Mouse (Mus musculus): ENCODE measurements at regions not wholly inside any gene's neighbourhood (a gene's known extent, or its start where the extent isn't known, plus 50 kb on each side); places are given as distances from the start of the nearest gene placed in this dataset.

DNA sequence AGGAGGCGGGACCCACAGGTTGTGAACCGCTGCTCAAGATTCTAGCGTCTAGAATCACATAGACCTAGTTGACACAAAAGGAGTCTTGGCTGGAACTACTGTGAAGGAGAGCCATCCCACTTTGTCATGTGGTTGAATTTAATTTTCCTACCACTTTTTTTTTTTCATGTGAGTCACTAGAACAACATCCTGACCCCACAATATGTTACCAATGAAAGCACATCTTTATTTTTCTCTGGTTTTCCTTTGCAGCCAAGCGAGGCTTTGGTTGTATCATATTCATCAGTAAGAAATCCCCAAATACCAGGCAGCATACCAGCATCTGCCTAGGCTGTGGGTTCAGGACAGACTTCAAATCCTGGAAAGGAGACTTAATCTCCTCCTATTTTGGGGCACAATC is 356.0 kb downstream of the Bckdhb start:
- Histone ChIP-seq H3K36me3 (ENCODE audit: control insufficient read depth, insufficient read depth) (no peaks in the 10 kb centered on the region), H3K27ac (ENCODE audit: low read depth, low read length) (no peak overlapping the region), H3K4me3 (ENCODE audit: low read depth, low read length) (no peak overlapping the region), H3K4me1 (replicated peaks; ENCODE audit: control insufficient read depth, insufficient read depth, low read length) (no peaks in the 10 kb centered on the region), H3K27me3 (replicated peaks; ENCODE audit: control insufficient read depth, insufficient read depth, low read length) (no peaks in the 10 kb centered on the region), H3K4me2 (replicated peaks; ENCODE audit: low read depth) (no peak overlapping the region), H3K9ac (ENCODE audit: low read depth, low read length) (no peak overlapping the region), H3K9me3 (ENCODE audit: control insufficient read depth) (no peaks in the 10 kb centered on the region)
- ATAC-seq: no peak
- TF ChIP-seq CTCF (IDR thresholded peaks at IDR 0.05; ENCODE audit: low read depth): no peak
- 91% methylated on average over 4 of the region's 4 CpGs for WGBS

DNA sequence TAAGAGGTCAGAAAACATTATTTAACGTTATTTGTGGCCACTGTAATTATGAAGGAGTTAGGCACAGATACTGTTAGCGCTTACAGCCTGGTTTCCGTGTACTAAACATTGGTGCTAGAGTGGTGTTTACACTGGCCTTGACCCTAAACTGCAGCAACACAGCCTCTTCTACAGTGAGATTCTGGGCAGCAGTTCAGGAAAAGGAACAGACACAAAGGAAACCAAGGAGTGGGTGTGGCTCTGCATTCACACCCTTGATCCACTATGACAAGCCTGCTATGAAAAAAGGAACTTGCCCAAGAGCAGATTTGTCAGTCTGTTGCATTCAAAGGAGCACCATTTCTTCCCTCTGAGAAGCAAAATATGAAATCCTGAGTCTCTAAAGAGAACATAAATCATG is 356.7 kb downstream of the Bckdhb start:
- WGBS: 53% methylated on average over 3 of the region's 3 CpGs
- no peak overlapping the region for H3K9ac ChIP-seq (ENCODE audit: low read depth, low read length)
- no peak overlapping the region for H3K4me2 ChIP-seq (replicated peaks; ENCODE audit: low read depth)
- H3K36me3 ChIP-seq (ENCODE audit: control insufficient read depth, insufficient read depth): no peaks in the 10 kb centered on the region
- no peaks in the 10 kb centered on the region for H3K4me1 ChIP-seq (replicated peaks; ENCODE audit: control insufficient read depth, insufficient read depth, low read length)
- ATAC-seq: no peak
- no peak overlapping the region for H3K27ac ChIP-seq (ENCODE audit: low read depth, low read length)
- H3K27me3 ChIP-seq (replicated peaks; ENCODE audit: control insufficient read depth, insufficient read depth, low read length): no peaks in the 10 kb centered on the region
- H3K4me3 ChIP-seq (ENCODE audit: low read depth, low read length): no peak overlapping the region
- H3K9me3 ChIP-seq (ENCODE audit: control insufficient read depth): no peaks in the 10 kb centered on the region
- no peak for TF ChIP-seq CTCF (IDR thresholded peaks at IDR 0.05; ENCODE audit: low read depth)

DNA sequence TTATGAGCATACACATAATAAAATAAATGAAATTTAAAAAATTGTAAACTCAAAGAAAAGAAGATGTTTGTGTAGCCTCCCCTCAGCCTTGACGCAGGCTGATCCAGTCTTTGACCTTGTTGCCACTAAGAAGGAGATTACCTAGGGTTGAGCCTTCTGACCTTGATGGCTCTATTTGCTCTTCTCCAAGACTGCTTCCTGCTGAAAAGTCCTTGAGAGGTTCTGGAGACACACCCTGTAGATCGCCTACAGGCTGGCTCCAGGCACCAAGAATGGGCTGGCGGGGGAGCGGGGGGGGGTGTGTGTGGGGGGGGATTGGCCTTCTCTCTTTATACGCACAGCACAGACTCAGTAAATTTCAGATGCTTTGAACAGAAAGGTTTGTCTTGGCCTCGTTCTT is 358.4 kb downstream of the Bckdhb start:
- no peak for ATAC-seq
- Histone ChIP-seq H3K4me3 (ENCODE audit: low read depth, low read length) (no peak overlapping the region), H3K4me1 (replicated peaks; ENCODE audit: control insufficient read depth, insufficient read depth, low read length) (no peaks in the 10 kb centered on the region), H3K9ac (ENCODE audit: low read depth, low read length) (no peak overlapping the region), H3K27ac (ENCODE audit: low read depth, low read length) (no peak overlapping the region), H3K27me3 (replicated peaks; ENCODE audit: control insufficient read depth, insufficient read depth, low read length) (no peaks in the 10 kb centered on the region), H3K36me3 (ENCODE audit: control insufficient read depth, insufficient read depth) (no peaks in the 10 kb centered on the region), H3K4me2 (replicated peaks; ENCODE audit: low read depth) (no peak overlapping the region), H3K9me3 (ENCODE audit: control insufficient read depth) (no peaks in the 10 kb centered on the region)
- TF ChIP-seq CTCF (IDR thresholded peaks at IDR 0.05; ENCODE audit: low read depth): no peak
- 80% methylated on average over 4 of the region's 6 CpGs for WGBS

DNA sequence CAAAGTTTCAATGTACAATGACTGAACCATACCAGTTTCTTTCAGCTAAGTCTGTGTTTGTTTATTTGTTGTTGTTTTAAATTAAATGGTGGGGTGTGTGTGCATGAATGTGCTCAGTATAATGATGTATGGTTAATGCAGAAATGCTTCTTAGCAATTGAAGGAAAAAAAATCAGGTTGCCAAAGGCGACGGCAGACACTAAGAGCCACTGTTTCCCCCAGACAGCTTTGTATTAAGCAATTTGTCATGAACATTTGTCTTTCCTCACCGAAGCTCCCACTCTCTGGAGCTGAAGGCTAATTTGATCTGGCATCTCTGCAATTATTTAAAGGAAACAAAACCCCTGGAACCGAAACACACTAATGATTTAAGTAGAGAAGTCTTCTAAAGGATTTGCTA is 360.7 kb downstream of the Bckdhb start:
- H3K4me1 ChIP-seq (replicated peaks; ENCODE audit: control insufficient read depth, insufficient read depth, low read length): no peaks in the 10 kb centered on the region
- H3K27me3 ChIP-seq (replicated peaks; ENCODE audit: control insufficient read depth, insufficient read depth, low read length): no peaks in the 10 kb centered on the region
- no peak overlapping the region for H3K4me3 ChIP-seq (ENCODE audit: low read depth, low read length)
- no peak for ATAC-seq
- WGBS: 53% methylated on average over 4 of the region's 4 CpGs
- TF ChIP-seq CTCF (IDR thresholded peaks at IDR 0.05; ENCODE audit: low read depth): no peak
- H3K9me3 ChIP-seq (ENCODE audit: control insufficient read depth): no peaks in the 10 kb centered on the region
- no peak overlapping the region for H3K9ac ChIP-seq (ENCODE audit: low read depth, low read length)
- no peak overlapping the region for H3K27ac ChIP-seq (ENCODE audit: low read depth, low read length)
- H3K4me2 ChIP-seq (replicated peaks; ENCODE audit: low read depth): no peak overlapping the region
- no peaks in the 10 kb centered on the region for H3K36me3 ChIP-seq (ENCODE audit: control insufficient read depth, insufficient read depth)

DNA sequence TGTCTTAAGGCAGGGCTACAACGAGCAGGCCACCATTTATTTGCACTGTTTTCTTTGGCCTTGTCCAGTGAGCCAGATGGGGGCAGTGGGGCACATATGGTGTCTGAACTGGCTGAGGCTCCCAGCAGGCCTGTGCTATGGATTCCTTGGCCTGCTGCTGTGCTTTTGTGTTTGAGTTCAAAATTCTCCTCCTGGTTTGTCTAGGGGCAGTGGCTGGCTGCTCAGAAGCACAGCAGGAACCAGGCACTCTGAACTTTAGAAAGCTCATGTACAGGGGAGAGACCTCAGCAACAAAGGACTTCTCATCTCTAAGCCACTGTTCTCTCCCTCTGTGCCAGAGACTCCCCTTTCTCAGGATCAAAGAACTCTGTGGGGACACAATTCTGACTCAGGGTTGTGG is 370.9 kb downstream of the Bckdhb start:
- H3K4me1 ChIP-seq (replicated peaks; ENCODE audit: control insufficient read depth, insufficient read depth, low read length): no peaks in the 10 kb centered on the region
- 44% methylated on average over 1 of the region's 1 CpGs for WGBS
- H3K9me3 ChIP-seq (ENCODE audit: control insufficient read depth): no peaks in the 10 kb centered on the region
- no peak overlapping the region for H3K9ac ChIP-seq (ENCODE audit: low read depth, low read length)
- ATAC-seq: no peak
- H3K36me3 ChIP-seq (ENCODE audit: control insufficient read depth, insufficient read depth): no peaks in the 10 kb centered on the region
- no peaks in the 10 kb centered on the region for H3K27me3 ChIP-seq (replicated peaks; ENCODE audit: control insufficient read depth, insufficient read depth, low read length)
- TF ChIP-seq CTCF (IDR thresholded peaks at IDR 0.05; ENCODE audit: low read depth): no peak
- H3K4me2 ChIP-seq (replicated peaks; ENCODE audit: low read depth): no peak overlapping the region
- no peak overlapping the region for H3K27ac ChIP-seq (ENCODE audit: low read depth, low read length)
- H3K4me3 ChIP-seq (ENCODE audit: low read depth, low read length): no peak overlapping the region

DNA sequence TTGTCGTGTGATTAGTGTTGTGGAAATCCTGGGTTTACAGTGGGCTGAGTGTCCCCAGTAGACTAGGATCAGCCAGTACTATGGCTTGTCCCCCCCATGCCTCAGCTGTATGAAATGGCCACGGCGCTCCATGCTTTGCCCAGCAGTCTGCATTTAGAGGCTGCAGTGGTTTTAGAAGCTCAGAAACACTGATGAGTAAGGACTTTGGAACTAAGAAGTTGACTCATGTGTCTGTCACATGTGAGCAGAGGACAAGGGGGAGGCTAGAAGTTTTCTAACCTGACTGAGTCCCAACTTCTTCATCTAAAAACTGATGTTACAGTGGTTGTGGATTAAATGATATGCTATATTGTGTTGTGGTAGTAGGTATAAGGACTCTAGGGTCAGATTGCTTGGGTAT is 371.5 kb downstream of the Bckdhb start:
- 90% methylated on average over 3 of the region's 3 CpGs for WGBS
- no peak for ATAC-seq
- H3K27me3 ChIP-seq (replicated peaks; ENCODE audit: control insufficient read depth, insufficient read depth, low read length): no peaks in the 10 kb centered on the region

DNA sequence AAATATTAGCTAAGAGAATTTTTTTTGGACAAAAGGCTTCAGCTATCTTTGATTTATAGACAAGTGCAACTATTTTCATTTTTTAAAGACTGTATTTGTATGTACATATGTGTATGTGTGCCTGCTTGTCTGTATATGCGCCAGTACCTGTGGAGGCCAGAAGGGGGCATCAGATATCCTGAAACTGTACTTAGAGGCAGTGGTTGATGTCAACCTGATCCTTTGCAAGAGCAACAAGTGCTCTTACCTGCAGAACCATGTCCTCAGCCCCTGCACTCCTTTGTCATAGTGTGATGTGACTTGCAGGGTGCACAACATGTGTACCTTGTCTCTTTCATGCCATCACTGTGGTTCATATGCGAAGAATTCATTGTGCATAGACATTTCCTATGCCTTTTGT is 379.5 kb downstream of the Bckdhb start:
- Histone ChIP-seq H3K4me1 (replicated peaks; ENCODE audit: control insufficient read depth, insufficient read depth, low read length) (no peaks in the 10 kb centered on the region), H3K4me2 (replicated peaks; ENCODE audit: low read depth) (no peak overlapping the region), H3K9ac (ENCODE audit: low read depth, low read length) (no peak overlapping the region), H3K9me3 (ENCODE audit: control insufficient read depth) (no peaks in the 10 kb centered on the region), H3K27ac (ENCODE audit: low read depth, low read length) (no peak overlapping the region), H3K36me3 (ENCODE audit: control insufficient read depth, insufficient read depth) (no peaks in the 10 kb centered on the region), H3K4me3 (ENCODE audit: low read depth, low read length) (no peak overlapping the region), H3K27me3 (replicated peaks; ENCODE audit: control insufficient read depth, insufficient read depth, low read length) (no peaks in the 10 kb centered on the region)
- peak; percentile 39 for TF ChIP-seq CTCF (IDR thresholded peaks at IDR 0.05; ENCODE audit: low read depth)
- no peak for ATAC-seq
- 100% methylated on average over 2 of the region's 2 CpGs for WGBS

More for the DNA sequence above, 371.5 kb downstream of the Bckdhb start:
- H3K27ac ChIP-seq (ENCODE audit: low read depth, low read length): no peak overlapping the region
- no peak overlapping the region for H3K4me3 ChIP-seq (ENCODE audit: low read depth, low read length)
- no peak overlapping the region for H3K4me2 ChIP-seq (replicated peaks; ENCODE audit: low read depth)
- H3K9me3 ChIP-seq (ENCODE audit: control insufficient read depth): no peaks in the 10 kb centered on the region
- no peaks in the 10 kb centered on the region for H3K36me3 ChIP-seq (ENCODE audit: control insufficient read depth, insufficient read depth)
- TF ChIP-seq CTCF (IDR thresholded peaks at IDR 0.05; ENCODE audit: low read depth): no peak
- H3K4me1 ChIP-seq (replicated peaks; ENCODE audit: control insufficient read depth, insufficient read depth, low read length): no peaks in the 10 kb centered on the region
- no peak overlapping the region for H3K9ac ChIP-seq (ENCODE audit: low read depth, low read length)

Data from intestine, postnatal 0 days (tissue).